Mouse (Mus musculus) common myeloid progenitor, adult 5-6 weeks (primary cell): ENCODE measurements around the gene Prkd2. TPM values are rescaled to one million over a fixed set of nuclear protein-coding genes. Genes with fewer than 3 reads are reported as not detected.

Source experiments
- ATAC-seq: replicated peaks from 2 replicates; pipeline ENCODE4 v1.8.0; 2016; ENCODE audit warnings: low read depth, mild to moderate bottlenecking, moderate TSS enrichment, inconsistent platforms; ENCODE audit not compliant: poor library complexity, severe bottlenecking
- total RNA-seq: library from RNA; stranded (forward); fragments of 200-1000, 187-1606 nt; gene quantifications from 2 replicates; pipeline ENCODE4 v1.2.3, GENCODE M21; 2017

Gene Prkd2
- total RNA-seq, 1 experiment from 2014 or later, result 12.9 TPM

DNA sequence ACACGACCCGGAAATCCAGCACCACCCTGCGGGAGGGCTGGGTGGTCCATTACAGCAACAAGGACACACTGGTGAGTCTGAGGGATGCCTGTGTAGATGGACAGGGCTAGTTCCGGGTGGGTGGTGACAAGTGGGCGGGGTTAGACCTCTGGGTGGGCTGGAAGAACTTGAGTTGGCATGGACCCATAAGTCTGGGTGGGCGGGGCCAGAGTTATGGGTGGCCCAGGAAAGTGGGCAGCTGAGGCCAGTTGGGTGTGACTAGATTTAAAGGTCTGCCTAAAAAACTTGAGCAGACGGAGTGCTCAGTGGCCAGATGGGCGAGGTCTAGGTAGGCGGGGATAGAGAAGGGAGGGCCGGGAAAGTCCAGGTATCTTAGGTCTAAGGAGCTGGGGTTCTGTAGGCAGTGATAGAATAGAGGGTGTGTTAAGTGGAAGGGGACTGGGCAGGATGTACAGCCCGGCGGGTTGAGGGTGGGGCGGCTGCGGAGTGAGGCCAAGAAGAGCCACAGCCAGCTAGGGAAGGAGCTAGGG, 10.7 kb downstream of the Prkd2 start:
- no peak for ATAC-seq

DNA sequence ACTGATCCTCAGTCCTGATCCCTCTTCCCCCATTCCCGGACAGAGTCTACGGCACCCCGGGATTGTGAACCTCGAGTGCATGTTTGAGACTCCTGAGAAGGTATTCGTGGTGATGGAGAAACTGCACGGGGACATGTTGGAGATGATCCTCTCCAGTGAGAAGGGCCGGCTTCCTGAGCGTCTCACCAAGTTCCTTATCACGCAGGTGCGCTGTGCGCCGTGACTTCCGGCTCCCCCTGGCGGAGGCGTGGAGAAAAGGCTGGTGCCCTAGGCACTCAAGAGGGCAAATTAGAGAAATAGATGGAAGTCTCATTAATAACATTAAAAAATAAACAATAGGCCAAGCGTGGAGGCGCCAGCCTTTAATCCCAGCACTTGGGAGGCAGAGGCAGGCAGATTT, 15.6 kb downstream of the Prkd2 start:
- peak; percentile 73 for ATAC-seq

DNA sequence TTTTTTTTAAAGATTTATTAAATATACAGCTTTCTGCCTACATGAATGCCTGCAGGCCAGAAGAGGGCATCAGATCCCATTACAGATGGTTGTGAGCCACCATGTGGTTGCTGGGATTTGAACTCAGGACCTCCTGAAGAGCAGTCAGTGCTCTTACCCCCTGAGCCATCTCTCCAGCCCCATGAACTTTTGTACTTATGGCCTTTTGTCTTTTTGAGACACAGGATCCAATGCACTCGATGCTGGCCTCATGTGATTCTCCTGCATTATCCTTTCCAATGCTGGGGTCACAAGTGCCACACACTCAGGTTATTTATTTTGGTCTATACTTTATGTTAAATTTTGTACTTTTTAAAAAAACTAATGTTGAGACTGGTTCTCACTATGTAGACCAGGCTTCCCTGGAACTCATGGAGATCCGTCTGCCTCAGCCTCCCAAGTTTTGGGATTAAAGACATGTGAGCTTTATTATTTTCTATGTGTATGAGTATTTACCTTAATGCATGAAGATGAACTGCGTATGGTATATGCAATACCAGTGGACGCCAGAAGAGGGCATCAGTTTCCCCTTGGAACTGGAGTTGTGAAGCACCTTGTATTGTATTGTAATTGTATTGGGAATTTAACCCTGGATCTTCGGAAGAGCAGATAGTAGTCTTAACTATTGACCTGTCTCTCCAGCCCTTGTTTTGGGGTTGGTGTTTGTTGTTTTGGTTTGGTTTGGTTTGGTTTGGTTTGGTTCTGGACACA, 17.4 kb downstream of the Prkd2 start:
- peak; percentile 76 for ATAC-seq

DNA sequence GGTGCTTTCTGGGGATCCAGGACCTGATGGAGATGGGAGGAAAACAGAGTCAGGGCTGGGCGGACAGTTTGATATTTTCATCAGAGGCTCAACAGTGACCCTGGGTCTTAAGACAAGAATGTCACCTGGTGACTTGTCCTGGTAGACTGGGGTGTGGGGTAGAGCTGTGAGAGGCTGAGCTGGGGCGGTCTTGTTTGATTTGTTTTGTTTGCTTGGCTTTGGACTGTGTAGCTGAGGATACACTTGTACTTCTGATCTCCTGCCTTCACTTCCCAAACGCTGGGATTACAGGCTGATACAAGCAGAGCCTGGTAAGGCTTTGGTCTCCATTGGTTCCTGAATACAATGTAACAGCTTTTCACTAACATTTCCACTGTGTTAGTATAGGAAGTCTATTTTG, 24.8 kb downstream of the Prkd2 start:
- no peak for ATAC-seq

DNA sequence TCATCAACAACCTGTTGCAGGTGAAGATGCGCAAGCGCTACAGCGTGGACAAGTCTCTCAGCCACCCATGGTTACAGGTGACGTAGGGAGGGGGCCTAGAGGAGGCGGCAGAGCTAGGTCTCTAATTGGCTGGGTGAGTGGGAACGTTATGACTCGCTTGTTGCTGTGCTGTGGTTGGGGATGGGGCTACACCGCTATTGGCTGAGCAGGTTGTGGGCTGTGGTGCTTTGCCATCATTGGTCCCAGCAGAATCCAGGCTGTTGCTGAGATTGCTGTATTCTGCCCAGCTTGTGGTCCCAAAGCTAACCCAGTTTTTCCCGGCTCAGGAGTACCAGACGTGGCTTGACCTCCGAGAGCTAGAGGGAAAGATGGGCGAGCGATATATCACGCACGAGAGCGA, 26.8 kb downstream of the Prkd2 start:
- ATAC-seq, result no peak

DNA sequence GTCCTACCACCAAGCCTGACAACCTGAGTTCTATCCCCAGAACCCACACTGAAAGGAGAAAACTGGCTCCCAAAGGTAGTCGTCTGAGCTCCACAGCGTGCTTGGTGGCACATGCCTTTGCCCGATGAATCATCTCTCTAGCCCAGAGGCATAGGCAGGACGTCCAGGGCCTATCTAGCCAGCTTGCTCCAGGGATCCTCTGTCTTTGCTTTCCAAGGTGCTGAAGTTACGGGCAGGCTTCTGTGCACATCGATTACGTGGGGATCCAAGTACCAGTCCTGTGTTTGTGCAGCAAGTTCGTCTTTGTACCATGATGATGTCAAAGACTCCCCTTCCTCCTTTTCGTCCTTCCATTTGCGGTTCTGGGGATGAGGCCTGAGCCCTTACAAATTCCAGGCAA, 28.9 kb downstream of the Prkd2 start:
- no peak for ATAC-seq

DNA sequence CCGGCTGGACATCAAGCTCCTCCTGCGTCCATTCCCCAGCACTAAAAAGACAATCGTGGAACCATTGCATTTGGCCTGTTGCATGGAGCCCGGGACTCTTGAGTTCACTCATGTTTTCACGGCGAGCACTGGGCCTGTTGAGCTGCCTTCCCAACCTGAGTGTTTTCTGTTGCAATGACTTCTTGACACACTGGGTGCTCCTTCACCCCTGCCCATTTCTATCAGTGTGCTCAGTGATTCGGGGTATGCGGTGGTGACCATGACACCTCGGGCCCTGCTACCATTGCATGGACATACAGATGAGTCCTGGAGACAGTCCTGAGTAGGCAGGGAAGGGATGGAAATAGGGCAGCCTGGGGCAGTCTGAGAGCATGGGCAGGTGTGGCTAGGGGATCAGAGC, 29.8 kb downstream of the Prkd2 start:
- ATAC-seq, result no peak

DNA sequence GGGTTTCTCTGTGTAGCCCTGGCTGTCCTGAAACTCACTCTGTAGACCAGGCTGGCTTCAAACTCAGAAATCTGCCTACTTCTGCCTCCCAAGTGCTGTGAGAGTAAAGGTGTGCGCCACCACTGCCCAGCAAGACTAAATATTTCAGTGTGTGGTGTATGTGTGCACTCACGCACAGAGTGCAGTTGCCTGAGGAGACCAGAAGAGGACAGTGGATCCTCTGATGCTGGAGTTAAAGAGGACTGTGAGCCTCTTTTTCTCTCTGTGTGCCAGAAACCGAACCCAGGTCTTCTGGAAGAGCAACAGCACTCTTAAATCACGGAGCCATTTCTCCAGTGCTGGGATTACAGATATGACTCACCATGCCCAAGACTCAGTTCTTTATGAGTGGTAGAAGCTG, 30.7 kb downstream of the Prkd2 start:
- no peak for ATAC-seq

DNA sequence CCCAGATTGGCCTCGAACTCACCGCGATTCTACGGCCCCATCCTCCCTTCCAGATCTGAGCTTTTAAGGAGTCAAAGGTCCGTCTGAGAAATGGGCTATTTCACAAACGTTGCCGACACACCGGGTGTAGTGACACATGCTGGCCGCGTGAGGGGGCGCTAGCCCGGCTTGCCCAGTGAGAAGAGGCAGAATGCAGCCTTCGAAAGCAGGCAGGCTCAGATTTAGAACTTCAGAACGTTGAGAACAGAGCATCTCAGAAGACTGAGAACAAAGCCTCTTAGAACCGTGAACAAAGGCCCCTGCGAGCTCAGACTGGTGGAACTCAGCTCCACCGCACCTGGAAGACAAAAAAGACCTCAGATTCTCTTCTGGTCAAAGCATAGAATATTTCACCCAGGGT, 31.5 kb downstream of the Prkd2 start:
- peak; percentile 56 for ATAC-seq

DNA sequence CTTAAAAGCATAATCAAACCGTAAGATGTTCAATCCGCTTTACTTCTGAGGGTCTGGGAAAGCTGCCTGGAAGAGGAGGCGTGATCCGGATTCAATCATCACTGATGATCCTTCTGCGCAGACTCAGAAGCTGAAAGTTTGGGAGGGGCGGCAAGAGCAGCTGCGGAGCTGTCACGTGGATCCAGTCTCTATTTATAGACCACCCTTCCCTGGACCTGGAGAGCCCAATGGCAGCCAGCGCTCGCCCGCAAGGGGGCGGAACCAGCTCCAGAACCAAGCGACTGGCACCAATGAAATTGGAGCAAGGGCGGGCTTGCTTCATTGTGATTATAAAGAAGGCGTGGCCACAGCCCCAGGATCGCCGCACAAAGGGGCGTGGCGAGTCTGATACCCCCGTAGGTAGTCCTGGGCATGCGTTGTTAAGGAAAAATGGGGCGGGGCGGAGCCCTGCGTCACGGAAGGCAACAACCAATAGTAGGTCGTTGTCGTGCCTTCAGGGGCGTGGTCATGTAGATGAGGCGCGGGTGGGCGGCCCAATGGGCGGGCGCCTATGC, 32.1 kb downstream of the Prkd2 start:
- peak; percentile 87 for ATAC-seq

DNA sequence AGATGAGACGGTGACA, 32.4 kb downstream of the Prkd2 start, which contains the start of gene Dact3:
Gene Dact3 (plus strand): TSS at position 8 of the 16 bp plus-strand sequence.
- no peak for ATAC-seq

DNA sequence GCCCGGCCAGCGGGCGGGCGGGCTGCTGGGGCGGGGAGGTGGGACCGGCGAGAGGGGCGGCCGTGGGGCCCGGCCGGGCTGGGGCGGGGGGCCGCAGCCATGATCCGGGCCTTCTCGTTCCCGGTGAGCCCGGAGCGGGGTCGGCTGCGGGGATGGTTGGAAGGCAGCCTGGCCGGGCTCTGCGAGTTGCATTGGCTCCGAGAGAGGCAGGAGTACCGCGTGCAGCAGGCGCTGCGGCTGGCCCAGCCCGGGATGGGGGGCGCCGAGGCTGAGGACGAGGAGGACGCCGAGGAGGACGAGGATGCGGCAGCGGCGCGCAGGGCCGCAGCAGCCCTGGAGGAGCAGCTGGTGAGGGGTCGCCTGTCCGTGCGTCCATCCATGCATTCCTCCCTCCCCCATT, 32.6 kb downstream of the Prkd2 start:
- ATAC-seq, result no peak

DNA sequence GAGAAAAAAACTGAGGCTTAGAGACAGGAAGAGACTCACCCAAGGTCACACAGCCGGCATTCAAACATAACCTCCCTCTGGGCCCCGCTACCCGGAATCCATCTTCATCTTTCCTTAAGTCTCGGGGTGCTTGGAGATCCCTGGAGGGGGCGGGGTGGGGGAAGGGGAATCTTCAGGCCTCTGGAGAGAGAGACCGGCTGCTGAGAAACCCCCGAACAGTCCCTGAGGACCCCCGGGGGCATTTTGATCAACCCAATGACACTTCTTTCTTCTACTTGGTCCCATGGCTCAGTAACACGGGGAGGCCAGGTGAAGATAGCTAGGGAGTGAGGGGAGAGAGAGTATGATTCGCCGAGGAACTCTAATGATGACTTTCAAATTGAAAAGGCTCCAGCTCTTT, 33.3 kb downstream of the Prkd2 start:
- ATAC-seq, result no peak

DNA sequence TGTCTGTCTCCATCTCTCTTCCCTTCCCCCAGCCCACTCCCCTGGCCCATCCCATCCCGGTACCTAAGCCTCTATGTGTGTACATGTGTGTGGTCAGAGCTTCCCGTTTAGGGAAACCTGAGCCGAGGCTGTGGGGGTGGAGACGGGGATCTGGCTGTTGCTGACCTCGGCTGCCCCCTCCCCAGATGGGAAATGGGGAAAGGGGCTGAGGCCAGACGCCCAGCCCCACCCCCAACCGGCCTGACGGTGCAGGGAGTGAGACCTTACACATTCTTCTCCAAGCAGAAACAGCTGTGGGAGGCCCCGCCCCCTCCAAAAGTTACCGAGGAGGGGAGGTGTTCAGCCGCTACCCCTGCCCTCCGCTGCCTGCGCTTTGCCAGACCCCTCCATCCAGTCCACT, 33.9 kb downstream of the Prkd2 start:
- ATAC-seq, result no peak

DNA sequence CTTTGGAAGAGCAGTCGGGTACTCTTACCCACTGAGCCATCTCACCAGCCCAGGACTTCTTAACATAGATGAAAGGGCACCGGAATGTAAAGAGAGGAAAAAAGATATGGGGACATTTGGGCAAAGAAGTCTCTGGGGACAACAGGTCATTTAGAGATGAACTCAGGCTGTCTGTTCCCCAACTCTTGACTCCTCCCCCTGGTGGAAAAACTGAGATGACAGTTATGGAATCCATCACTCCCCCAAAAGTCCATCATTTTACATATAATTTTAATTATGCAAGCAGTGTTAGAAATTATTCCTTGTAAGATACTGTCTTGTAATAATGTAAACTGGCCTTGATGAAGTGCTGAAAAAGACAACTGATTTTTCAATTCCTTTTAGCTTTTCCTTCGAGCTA, 35.0 kb downstream of the Prkd2 start:
- ATAC-seq, result no peak

DNA sequence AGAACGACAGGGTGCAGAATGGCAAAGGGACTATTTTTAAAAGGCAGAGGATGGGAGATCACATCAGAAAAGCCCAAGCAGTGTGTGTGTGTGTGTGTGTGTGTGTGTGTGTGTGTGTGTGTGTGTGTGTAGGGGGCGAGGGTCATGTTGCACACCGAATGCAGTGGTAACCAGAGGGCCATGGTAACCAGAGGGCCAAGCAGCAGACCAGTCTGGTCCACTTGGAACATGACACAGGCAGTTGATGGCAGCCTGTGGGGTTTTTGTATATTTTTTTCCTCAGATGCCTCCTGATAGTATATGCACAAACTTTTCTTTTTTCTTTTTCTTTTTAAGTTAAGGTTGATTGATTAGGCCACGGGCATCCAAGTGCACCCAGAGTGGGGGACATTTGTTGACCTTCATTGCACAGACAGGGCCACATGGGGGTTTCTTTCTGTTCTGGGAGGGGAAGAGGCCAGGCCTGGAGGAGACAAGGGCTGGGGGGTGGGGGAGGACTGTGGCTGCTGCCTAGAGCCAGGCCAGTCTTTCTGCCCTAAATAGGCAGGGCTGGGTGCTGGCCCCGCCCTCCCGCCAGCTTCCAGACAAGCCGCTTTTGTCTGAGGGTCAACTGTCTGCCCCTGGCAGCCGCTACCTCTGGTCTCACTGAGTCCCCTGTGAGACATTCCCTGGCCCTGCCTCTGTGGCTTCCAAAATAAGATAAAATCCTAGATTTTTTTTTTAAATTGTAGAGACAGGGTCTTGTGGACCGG, 37.3 kb downstream of the Prkd2 start:
- no peak for ATAC-seq

DNA sequence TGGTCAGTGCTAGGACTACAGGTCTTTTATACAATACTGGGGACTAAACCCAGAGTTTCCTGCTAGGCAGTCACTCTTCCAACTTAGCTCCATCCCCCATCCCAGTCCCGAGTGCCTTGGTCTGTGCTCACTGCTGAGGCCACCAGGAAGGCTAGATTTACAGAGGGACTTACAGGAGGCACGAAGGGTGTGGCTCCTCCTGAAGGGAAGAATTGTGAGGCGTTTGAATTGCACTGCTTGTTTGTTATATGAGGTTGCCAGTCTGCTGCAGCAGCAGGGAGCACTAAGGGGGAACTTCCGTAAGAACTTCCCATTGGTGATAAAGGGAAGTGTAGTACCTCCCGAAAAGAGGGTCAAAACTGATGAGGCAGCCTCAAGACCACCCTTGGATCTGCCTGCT, 37.9 kb downstream of the Prkd2 start:
- ATAC-seq, result no peak

DNA sequence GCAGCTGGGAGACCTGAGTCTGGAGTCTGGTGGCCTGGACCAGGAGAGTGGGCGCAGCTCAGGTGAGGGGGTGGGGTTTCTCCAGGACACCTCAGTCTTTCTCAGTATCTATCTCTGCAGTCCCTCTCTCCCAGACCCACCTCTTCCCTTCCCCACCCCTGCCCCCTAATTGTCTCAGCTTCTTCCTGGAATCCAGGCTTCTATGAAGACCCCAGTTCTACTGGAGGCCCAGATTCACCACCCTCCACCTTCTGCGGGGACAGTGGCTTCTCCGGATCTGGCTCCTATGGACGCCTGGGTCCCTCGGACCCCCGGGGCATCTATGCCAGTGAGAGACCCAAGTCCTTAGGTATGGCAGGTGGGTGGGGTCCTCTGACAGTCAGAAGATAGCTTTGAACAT, 40.5 kb downstream of the Prkd2 start:
- ATAC-seq, result no peak

DNA sequence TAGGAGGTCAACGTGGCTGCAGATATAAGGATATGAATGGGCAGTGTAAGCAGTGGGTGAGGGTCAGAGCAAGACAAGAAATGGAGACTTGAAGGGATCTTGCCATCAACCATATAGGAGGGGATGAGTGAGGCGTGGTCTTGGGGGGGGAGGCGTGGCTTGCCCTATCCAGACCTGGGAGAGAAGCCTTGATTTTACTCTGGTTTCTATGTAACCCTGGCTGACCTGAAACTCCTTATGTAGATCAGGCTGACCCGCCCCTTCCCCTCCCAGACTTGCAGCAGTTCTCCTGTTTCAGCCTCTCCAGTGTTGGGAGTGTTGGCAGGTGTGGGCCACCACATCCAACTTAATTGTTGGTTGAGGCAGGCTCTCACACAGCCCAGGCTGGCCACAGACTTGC, 41.6 kb downstream of the Prkd2 start:
- ATAC-seq, result 0 out of 2 replicates have a peak, but pooled peaks have one; percentile 31

DNA sequence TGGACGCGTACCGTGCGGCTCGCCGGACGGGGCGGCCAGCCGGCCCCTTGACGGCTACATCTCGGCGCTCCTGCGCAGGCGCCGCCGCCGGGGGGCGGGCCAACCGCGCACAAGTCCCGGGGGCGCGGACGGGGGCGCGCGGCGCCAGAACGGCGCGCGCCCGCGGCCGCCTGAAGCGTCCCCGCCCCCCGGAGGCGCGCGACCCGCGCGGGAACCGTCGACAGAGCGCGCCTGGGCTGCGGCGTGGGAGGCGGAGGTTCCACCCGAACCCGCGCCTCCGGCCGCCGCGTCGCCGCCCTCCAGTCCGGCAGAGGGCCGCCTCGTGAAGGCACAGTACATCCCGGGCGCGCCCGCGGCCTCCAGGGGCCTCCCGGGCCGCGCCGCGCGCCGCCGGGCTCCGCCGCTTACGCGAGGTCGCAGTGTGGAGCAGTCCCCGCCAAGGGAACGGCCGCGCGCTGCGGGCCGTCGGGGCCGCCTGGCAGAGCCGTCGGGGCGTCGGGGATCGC, 42.6 kb downstream of the Prkd2 start:
- ATAC-seq, result no peak

DNA sequence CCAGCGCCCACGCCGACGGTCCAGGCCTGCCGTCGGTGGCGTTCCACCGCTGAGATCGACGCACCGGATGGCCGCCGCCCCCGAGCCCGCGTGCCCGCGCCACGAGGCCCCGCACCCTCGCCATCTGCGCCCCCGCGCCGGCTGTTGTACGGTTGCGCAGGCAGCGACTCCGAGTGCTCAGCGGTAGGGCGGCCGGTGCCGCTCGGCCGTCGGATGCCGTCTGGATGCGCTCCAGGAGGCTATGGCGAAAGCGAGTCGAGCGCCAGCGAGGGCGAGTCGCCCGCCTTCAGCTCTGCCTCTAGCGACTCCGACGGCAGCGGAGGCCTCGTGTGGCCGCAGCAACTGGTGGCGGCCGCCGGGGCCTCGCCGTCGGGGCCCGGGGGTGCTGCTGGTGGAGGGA, 43.2 kb downstream of the Prkd2 start:
- no peak for ATAC-seq

DNA sequence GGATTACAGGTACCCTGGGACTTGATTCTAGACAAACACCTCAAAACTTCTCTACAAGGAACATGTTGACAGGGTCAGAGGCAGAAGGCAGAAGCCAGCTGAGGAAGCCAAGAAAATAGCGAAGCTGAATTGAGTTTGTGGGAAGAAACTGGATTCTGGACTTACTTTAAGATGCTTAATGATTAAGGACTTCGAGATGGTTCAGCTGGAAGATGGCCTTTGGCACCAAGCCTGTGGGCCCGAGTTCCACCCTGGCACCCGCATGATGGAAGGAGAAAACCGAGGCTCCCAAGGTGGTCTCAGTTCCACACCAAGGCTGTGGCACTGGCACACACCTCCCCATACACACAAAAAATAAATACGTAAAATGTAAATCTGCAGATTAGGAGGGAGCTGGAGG, 47.8 kb downstream of the Prkd2 start:
- no peak for ATAC-seq
